Comparison of ENCODE assay signal across 14 mouse cellular contexts in the genomic region with DNA sequence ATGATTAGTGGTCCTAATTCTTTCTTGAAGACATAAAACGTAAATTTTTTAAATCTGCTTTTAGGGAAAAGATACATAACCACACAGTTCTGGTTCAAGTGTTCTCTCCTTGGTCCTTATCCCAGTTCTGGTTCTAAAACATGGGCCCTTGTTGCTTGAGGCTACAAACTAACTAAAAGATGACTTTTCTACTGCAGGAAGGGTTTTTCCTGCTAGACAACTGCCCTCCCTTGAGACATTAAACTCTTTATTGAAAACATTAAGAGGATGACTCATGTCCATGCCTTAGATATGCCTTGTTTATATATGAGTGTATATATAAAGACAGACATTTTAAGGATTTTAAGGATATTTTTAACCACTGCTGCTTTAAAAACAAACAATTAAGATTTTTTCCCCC.
"Had no signal": no experiment of that assay in that cellular context is flagged by ENCODE, and none has a peak within 500 bp of the region (broad histone marks: within the 10 kb centered on the region; RNA-seq: fewer than 3 reads in every experiment).

No protein-coding gene starts in this region.

- H3K4me3 ChIP-seq: midbrain, embryonic 10.5 days; midbrain, embryonic 12.5 days; neural tube, embryonic 12.5 days; stomach, embryonic 15.5 days had no signal

- H3K27ac ChIP-seq: midbrain, embryonic 10.5 days; midbrain, embryonic 12.5 days; neural tube, embryonic 12.5 days; stomach, embryonic 15.5 days; stomach, postnatal 0 days had no signal

- H3K4me2 ChIP-seq: lung, embryonic 14.5 days; midbrain, embryonic 12.5 days; neural tube, embryonic 12.5 days; stomach, embryonic 15.5 days had no signal

- H3K27me3 ChIP-seq: midbrain, embryonic 12.5 days; neural tube, embryonic 12.5 days; stomach, embryonic 15.5 days had no signal

- H3K36me3 ChIP-seq: midbrain, embryonic 10.5 days; midbrain, embryonic 12.5 days; neural tube, embryonic 12.5 days; stomach, embryonic 15.5 days had no signal

- DNase-seq: lung, adult 18-20 months; lung, embryonic 14.5 days; lung, postnatal 10 days; lung, postnatal 4 days; midbrain, embryonic 14.5 days; right cerebral cortex, postnatal 14 days; thymus, adult 2 months; thymus, postnatal 25 days; thymus, postnatal 4 days had no signal

- H3K4me1 ChIP-seq: midbrain, embryonic 10.5 days; midbrain, embryonic 12.5 days; neural tube, embryonic 12.5 days had no signal
